Mouse (Mus musculus) E14TG2a.4 (cell line): ENCODE data around the gene Dscam.

Source experiments
- H3K27me3 ChIP-seq: 2 replicates; pipeline ENCODE4 v1.6.1; 2014; ENCODE audit warnings: low read length, control low read depth; ENCODE audit not compliant: insufficient read depth
- H3K36me3 ChIP-seq: 2 replicates; pipeline ENCODE4 v1.6.1; 2014; ENCODE audit warnings: low read length, control low read depth; ENCODE audit not compliant: insufficient read depth
- H3K4me1 ChIP-seq: replicated peaks from 2 replicates; pipeline ENCODE4 v1.6.1; 2014; ENCODE audit warnings: low read depth, low read length, control low read depth
- H3K4me3 ChIP-seq: replicated peaks from 2 replicates; pipeline ENCODE4 v1.5.1; 2014; ENCODE audit warnings: mild to moderate bottlenecking, low read length
- H3K9me3 ChIP-seq: 2 replicates; pipeline ENCODE4 v1.6.1; 2014; ENCODE audit warnings: low read length, control low read depth
- CTCF ChIP-seq: conservative IDR thresholded peaks from 2 replicates; pipeline ENCODE4 v1.5.1; 2014; ENCODE audit warnings: low read length
- NANOG ChIP-seq: IDR thresholded peaks from 2 replicates; pipeline ENCODE4 v1.6.1; 2014; ENCODE audit warnings: borderline replicate concordance, low read length, mixed read lengths
- POU5F1 ChIP-seq: IDR thresholded peaks from 2 replicates; pipeline ENCODE4 v1.6.1; 2014; ENCODE audit warnings: low read length, borderline replicate concordance

The Dscam gene

DNA sequence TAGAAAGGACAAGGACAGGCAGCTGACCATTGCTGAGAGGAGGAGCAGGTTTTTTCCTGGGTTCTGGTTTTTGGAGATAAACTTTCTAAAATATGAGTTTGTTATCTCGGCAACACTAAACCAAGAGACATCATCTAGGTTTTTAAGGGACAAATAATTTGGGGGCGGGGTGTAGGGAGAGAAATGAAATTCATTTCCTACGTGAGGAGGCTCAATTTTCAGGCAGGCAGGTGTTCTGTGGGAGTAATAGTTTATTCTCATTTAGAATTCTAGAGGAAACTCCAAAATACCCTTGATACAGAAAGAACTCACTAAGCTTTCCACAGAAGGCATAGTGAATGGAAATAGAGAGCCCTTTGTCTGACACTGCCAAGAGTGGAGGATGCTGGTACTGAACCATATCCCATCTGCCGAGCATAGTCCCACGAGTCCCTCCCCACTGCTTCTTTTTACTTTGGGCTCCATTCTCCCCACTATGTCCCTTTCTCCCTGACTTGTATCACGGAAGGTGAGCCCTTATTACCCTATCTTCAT lies 415.5 kb downstream of the Dscam start:
- H3K4me1 ChIP-seq = peaks cover 34% of the 10 kb centered on the region
- TF ChIP-seq NANOG = no peak
- no peak for TF ChIP-seq CTCF
- TF ChIP-seq POU5F1 = no peak

DNA sequence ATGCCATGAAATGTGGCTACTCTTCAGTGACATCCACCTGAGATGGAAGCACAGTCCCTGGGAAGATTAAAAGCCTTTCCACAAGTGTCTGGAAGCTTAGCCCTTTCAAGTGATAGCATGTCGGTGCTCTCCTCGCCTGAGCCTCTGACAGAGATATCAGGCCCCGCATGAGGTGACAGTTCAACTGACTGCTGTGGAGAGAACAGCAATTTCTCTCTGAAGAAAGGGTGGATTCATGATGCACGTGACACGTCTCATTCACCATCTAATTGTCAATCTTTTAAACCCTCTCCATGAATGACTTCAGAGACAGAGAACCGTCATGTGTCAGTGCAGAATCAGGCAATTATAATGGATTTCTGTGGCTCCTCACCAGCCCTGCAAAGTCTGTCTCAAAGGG lies 416.2 kb downstream of the Dscam start:
- H3K27me3 ChIP-seq = no peaks in the 10 kb centered on the region
- H3K4me3 ChIP-seq = no peak overlapping the region
- H3K9me3 ChIP-seq = peaks cover 12% of the 10 kb centered on the region
- H3K36me3 ChIP-seq = no peaks in the 10 kb centered on the region
- H3K4me1 ChIP-seq = peaks cover 29% of the 10 kb centered on the region
- TF ChIP-seq NANOG (no peak), POU5F1 (no peak), CTCF (no peak)

More for the DNA sequence above, 415.5 kb downstream of the Dscam start:
- Histone ChIP-seq H3K4me3 (no peak overlapping the region), H3K36me3 (no peaks in the 10 kb centered on the region), H3K27me3 (no peaks in the 10 kb centered on the region), H3K9me3 (peaks cover 6% of the 10 kb centered on the region)

DNA sequence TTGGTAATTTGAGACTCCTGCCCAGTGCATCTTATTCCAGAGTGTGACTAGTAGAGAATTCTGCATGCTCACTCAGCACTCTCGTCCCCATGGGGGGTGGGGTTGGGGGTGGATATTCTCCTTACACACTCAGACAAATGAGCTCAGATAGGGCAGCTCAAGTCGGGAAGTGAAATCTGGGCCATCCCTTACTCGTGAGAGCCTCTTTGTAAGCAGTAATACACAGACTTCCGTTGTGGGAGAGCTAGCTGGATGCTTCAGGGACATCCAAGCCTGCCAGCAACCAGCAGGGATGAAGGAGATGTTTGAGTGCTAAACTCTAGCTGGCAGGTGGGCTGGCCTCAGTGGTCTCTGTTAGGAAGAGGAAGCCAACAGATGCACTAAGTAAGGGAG lies 416.8 kb downstream of the Dscam start:
- Histone ChIP-seq H3K4me3 (no peak overlapping the region), H3K9me3 (peaks cover 18% of the 10 kb centered on the region), H3K27me3 (no peaks in the 10 kb centered on the region), H3K36me3 (no peaks in the 10 kb centered on the region), H3K4me1 (peaks cover 23% of the 10 kb centered on the region)
- TF ChIP-seq NANOG = no peak
- no peak for TF ChIP-seq CTCF
- no peak for TF ChIP-seq POU5F1

DNA sequence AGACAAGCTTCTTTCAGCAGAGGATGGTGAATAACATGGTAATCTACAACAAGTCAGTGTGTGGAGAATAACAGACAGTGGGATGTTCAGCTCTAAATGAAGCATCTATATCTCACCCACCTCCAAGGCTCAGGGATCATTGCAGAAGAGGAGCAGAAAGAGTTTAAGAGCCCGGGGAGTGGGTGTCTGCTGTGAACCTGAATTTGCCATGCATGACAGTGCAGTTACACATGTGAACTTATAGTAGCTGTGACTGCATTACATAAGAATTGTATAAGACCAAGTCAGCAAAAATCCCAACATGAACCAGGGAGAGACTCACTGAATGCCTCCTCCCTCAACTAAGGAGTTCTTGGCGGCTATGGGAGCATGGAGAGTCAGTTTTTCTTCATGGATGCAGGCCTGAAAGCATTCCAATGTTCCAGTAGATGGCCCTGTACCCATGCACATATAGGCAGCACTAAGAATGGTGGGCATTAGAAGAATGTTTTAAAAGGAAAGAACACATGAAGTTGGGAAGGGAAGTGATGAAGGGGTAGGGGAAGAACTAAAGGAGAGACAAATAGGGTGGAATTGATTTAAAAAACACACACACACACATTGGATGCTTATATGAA lies 417.3 kb downstream of the Dscam start:
- Histone ChIP-seq H3K36me3 (no peaks in the 10 kb centered on the region), H3K27me3 (no peaks in the 10 kb centered on the region), H3K4me3 (no peak overlapping the region), H3K9me3 (peaks cover 19% of the 10 kb centered on the region), H3K4me1 (peaks cover 18% of the 10 kb centered on the region)
- no peak for TF ChIP-seq NANOG
- no peak for TF ChIP-seq CTCF
- TF ChIP-seq POU5F1 = no peak

DNA sequence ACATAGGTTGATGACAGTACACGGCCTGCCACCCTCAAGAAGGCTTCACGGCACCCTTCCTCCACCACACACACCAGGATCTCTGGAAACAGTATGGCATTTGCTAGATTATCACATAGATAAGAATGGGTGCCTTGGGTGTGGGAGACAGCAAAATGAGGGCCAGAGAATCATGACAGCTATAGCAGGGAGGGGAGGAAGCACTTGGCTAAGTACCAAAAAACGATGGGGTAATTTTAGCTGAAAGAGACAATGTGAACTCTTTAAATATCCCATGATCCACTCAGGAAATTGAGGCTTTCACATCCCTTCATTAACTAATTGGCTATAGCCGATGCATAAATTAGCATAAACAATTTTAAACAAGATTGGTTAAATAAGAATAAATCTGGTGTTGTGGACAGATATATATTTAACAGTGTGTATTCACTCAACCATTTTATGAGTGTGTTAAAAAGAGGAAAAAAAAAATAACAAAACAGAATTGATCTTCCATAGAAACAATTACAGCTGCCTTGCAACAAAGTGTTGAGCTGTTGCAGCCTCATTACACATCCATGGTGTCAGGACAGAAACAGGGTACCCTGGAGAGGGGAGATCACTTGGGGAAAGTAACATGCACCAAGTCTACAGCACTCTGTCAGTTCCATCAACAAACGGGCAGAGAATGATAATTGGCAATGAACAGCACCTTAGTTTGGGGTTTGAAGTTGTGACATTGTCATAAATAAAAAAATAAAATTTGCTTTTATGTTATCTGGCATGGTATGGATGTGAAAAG lies 427.9 kb downstream of the Dscam start:
- Histone ChIP-seq H3K4me1 (no peaks in the 10 kb centered on the region), H3K36me3 (no peaks in the 10 kb centered on the region), H3K4me3 (no peak overlapping the region), H3K9me3 (0 out of 2 replicates have a peak, but pooled peaks cover 4% of the 10 kb centered on the region), H3K27me3 (no peaks in the 10 kb centered on the region)
- TF ChIP-seq CTCF = no peak
- no peak for TF ChIP-seq POU5F1
- no peak for TF ChIP-seq NANOG

DNA sequence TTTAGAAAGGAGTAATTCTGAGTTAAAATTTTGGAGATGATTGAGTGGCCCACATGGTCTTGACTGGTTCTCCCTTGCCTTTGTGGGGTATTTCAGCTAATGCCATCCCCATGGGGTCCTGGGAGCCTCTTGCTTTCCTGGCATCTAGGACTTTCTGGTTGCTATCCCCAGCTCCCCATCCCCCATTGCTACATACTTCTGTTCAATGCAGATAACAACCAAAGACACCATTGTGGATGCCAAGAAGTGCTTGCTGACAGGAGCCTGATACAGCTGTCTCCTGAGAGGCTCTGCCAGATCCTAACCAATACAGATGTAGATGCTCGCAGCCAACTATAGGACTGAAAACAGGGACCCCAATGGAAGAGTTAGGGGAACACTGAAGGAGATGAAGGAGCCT lies 429.2 kb downstream of the Dscam start:
- Histone ChIP-seq H3K4me1 (no peaks in the 10 kb centered on the region), H3K4me3 (no peak overlapping the region), H3K27me3 (no peaks in the 10 kb centered on the region), H3K36me3 (no peaks in the 10 kb centered on the region), H3K9me3 (0 out of 2 replicates have a peak, but pooled peaks cover 4% of the 10 kb centered on the region)
- no peak for TF ChIP-seq CTCF
- TF ChIP-seq NANOG = no peak
- no peak for TF ChIP-seq POU5F1

DNA sequence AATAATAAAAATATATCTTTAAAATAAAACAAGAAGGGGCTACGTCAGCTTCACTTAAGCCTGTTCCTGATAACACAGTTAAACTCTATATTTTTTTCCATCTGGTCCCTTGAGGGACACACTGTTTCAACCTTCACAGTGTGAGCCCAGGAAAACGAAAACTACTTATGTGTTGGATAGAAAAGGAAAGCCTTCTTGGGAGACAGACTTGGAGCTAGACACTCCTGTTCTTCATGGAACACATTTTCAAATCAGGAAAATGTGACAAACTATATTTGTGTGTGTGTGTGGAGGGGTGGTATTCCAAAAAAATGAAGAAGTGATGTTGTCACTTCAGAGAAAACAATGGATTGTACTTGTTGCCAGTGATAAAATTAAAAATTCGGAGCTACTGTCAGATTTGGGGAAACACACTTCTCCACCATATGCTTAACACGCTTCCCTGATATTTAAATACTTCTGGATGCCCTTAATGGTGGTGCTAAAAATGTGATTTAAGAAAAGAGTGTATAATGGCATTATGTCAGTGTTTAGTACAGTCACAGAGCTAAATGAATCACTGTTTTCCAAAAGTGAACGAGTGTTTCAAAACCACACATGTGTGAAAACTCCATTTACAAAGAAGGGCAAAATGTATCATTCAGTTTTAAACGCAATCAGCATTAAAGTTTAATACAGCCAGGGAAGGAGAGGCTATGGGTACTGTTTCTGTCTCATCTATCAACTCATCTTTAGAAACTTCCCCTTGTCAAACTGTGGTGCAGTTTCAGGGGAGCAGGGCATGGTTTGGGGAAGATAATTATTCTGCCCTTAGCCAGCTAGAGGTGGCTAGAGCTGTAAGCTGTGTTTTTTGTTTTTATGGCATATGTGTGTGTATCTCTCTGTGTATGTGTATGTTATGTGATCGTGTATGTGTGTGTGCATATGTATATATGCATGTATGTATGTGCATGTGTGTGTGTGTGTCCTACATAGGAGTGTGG lies 430.2 kb downstream of the Dscam start:
- H3K36me3 ChIP-seq = no peaks in the 10 kb centered on the region
- H3K4me1 ChIP-seq = no peaks in the 10 kb centered on the region
- H3K9me3 ChIP-seq = 0 out of 2 replicates have a peak, but pooled peaks cover 4% of the 10 kb centered on the region
- TF ChIP-seq POU5F1 = no peak
- TF ChIP-seq CTCF = no peak
- TF ChIP-seq NANOG = no peak
- H3K27me3 ChIP-seq = no peaks in the 10 kb centered on the region
- no peak overlapping the region for H3K4me3 ChIP-seq

DNA sequence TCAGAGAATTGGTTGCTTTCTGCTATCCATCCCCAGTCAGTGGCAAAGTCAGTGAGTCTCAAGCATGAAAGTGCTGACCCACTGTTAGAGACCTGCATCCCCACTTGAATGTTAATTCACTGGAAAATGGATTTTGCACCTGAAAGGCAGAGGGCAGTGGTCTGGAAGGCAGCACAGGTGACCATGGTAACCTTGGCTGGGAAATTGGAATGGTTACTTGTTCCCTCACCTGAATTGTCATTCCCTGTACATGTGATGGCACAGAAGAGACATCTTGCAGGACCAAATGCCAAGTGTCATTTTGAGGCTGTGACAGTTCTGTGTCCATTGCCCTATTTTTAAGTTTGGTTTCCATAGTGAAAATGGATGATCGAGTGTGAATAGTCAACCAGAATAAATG lies 434.1 kb downstream of the Dscam start:
- Histone ChIP-seq H3K4me1 (no peaks in the 10 kb centered on the region), H3K27me3 (no peaks in the 10 kb centered on the region), H3K9me3 (0 out of 2 replicates have a peak, but pooled peaks cover 4% of the 10 kb centered on the region), H3K4me3 (no peak overlapping the region), H3K36me3 (no peaks in the 10 kb centered on the region)
- no peak for TF ChIP-seq NANOG
- no peak for TF ChIP-seq POU5F1
- TF ChIP-seq CTCF = no peak
